Mouse (Mus musculus): ENCODE results near the gene Snx3. TPM values are rescaled to one million over a fixed set of nuclear protein-coding genes. Genes with fewer than 3 reads are reported as not detected.

The Snx3 gene
- 174 and 179 TPM in 2 replicates for polyA plus RNA-seq (2012; rRNA removed)

GRCm38 (mm10) chr10:42501775-42502348 is at the start of gene Snx3:
Gene Snx3, plus strand, starts transcription at chr10:42502030.

GRCm38 (mm10) chr10:42478341-42478720 is 23.5 kb upstream of the Snx3 start, which contains the start of gene Afg1l:
Gene Afg1l, minus strand, starts transcription at chr10:42478565.

GRCm38 (mm10) chr10:42583157-42583872 is 81.5 kb downstream of the Snx3 start, which contains the start of the genes Nr2e1 and Ostm1:
Gene Nr2e1, minus strand, starts transcription at chr10:42583632.
Gene Ostm1, plus strand, starts transcription at chr10:42583822.

Other genes starting within 250 kb of the Snx3 start
- 8.1 and 10.9 TPM in 2 replicates for gene Foxo3, start 225.3 kb upstream of the Snx3 start, polyA plus RNA-seq (2012; rRNA removed)
- 2.8 and 4.5 TPM in 2 replicates for gene Afg1l, start 23.5 kb upstream of the Snx3 start, polyA plus RNA-seq (2012; rRNA removed)
- gene Nr2e1, start 81.6 kb downstream of the Snx3 start, polyA plus RNA-seq (2012; rRNA removed): 23.7 and 36.1 TPM in 2 replicates
- gene Ostm1, start 81.8 kb downstream of the Snx3 start, polyA plus RNA-seq (2012; rRNA removed): 18.7 and 23.5 TPM in 2 replicates